Mouse (Mus musculus) testis, postnatal 10 days (tissue): ENCODE measurements around the gene Cul4a.

Experiments
- DNase-seq: peaks from one replicate; pipeline ENCODE4 v3.0.0; 2021; ENCODE audit warnings: low spot score

The Cul4a gene

GRCm38 (mm10) chr8:13139641-13140182 is 34.3 kb downstream of the Cul4a start:
- DNase-seq = no peak

DNA sequence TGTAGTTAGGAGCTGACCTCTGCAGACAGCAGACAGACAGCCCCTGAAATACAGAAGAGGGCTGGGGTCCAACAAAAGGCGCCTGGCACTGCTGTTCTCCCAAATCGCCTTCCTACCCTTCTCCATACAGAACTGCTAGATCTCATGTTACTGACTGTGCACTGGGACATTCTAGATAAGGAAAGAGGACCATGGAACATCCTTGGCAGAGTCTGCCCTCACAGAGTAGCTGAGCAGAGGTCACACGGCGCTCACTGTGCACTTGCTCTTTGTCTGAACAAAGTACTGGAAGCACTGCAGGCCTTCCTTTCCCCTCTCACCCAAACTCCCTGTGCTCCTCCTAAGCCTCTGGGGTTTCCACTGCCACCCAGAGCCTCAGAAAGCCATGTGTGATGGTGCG is 36.3 kb downstream of the Cul4a start:
- no peak for DNase-seq

- DNase-seq = no peak
These were observed 43.1 kb downstream of the Cul4a start for GRCm38 (mm10) chr8:13148476-13148875.

DNA sequence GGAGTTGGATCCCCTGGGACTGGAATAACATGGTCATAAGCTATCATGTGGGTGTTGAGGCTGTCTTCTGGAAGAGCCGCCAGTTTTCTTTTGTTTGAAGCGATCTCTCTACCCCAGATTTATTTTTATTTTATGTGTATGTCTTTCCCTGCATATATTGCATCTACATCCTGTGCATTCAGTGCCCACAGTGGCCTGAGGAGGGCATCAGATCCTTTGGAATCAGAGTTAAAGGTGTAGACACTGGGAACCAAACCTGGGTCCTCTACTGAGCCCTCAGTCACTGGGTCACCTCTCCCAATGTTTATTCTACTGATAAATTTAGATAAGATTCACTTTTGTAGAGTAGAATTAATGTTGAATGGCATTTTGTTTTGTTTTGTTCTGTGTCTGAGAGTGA is 43.9 kb downstream of the Cul4a start:
- DNase-seq = no peak

- no peak for DNase-seq
These were observed 44.4 kb downstream of the Cul4a start for GRCm38 (mm10) chr8:13149866-13150265.

DNA sequence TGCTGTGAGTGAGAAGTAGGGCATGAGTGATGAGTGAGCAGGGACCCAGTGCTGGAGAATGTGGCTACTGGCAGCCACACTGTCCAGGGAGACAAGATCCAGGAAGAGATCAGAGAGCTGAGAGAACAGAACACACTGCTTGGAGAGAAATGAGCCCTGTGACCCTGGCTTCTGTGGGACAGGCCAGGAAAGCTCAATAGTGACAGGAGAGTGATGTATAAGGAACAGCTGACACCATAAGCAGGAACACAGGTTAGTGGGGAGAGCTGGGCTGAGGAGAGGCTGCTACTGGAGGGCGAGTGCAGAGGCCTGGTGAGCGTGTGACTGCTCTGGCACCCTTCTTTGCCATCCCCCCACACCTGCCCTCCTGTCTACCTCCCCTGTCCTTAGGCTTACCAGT is 45.5 kb downstream of the Cul4a start:
- no peak for DNase-seq

DNA sequence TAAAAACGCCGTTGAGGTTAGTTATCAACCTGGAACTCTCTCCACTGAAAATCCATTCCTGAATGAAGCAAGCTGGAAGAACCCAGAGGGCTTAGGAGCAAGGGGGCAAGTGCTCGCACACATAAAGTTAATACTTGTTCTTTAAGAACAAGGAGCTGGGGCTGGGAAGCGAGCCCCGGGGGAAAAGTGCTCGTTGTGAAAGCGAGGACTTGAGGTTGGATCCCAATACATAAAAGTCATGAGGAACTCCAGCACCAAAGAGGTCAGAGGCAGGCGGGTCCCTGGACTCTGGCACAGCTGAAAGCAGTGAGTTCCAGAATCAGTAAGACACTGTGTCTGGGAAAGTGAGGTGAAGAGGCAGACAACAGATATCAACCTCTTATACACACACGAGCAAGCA is 48.7 kb downstream of the Cul4a start:
- DNase-seq = no peak

- DNase-seq = no peak
These were observed 49.9 kb downstream of the Cul4a start for GRCm38 (mm10) chr8:13155358-13155757.

GRCm38 (mm10) chr8:13156327-13157097 is 51.1 kb downstream of the Cul4a start:
- DNase-seq = no peak

DNA sequence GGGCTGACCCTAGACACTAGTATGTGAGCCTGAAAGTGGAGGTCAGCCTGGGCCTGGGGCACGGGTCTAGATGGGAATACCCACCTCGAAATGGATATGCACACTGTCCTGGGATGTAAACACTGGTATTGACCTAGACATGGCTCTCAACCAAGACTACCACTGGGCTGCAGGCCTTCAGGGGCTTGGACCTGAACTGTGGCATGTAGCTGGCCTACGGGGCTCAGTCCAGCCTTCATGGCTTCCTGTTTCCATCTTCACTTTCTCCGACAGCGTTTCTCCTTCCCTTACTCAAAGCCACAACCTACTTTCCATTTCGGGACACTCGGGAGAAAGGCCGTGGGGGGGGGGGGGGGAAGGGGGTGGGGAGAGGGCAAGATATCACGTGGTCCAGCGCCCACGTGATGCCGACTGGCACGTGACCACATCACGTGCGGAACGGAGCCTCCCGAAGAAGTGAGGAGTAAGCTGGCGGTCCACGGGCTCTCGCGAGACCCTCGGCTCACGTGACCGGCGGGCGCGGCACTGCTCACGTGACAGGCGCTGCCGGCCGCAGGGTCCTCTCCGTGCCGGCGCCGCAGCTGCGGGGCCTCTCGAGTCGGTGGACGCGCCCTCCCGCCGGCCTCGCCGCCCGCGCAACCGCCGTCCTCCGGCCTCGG is 53.4 kb downstream of the Cul4a start, which contains the start of gene Lamp1:
Lamp1 (plus strand) TSS at position 444 of the 659 bp plus-strand sequence.
- peak; percentile 100 for DNase-seq

GRCm38 (mm10) chr8:13159377-13159881 is 54.0 kb downstream of the Cul4a start:
- DNase-seq = no peak

GRCm38 (mm10) chr8:13160691-13161090 is 55.3 kb downstream of the Cul4a start:
- no peak for DNase-seq

DNA sequence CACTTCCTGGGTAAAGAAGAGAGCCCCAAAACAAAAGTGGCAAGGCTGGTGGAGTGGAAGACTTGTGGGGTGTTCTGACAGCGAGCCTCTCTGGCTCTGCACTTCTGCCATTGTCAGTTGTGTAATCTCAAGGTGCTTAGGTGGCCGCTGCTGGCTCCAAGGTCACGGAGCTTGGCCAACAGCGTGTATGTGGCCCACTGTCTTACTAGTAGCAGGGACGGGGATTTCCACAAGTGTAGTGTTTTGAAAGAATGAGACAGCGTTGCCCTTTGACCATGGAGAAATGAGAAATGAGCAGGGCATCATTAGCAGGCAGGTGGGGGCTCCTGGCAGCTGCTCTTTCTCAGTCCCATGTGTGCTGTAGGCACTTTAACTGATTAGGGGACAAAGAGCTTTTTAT is 56.7 kb downstream of the Cul4a start:
- no peak for DNase-seq

DNA sequence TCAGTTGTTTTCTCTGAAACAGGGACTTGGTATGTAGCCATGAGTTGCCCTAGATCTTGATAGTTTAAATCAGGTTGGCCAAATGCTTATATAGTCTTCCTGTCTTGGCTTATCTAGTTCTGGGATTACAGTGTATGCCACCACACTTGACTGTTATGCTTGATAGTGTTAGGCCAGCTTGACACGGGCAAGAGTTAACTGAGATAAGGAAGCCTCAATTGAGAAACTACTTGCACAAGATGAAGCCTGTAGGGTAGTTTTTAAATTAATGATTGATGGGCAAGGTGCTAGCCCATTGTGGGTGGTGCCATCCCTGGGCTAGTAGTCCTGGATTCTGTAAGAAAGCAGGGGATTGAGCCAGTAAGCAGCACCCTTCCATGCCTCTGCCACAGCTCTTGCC is 58.1 kb downstream of the Cul4a start:
- DNase-seq = no peak

GRCm38 (mm10) chr8:13164361-13164760 is 58.9 kb downstream of the Cul4a start:
- DNase-seq = no peak

DNA sequence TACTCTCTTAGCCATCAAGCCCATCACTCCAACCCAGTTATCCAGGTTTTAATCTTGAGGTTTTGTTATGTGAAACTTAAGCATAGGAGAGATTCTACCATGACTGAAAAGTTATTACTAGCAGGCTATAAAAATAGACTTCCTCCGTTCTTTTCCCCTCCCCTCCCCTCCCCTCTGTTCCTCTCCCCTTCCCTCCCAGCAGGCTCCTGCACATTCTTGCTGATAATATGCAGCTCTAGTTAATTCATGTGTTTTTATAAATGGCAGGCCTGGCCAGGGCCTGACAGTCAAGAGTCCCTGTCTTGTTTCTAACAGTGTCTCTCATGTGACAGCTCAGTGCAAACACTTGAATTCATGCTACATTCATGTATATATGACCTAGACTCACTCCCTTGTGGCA is 65.1 kb downstream of the Cul4a start:
- no peak for DNase-seq

DNA sequence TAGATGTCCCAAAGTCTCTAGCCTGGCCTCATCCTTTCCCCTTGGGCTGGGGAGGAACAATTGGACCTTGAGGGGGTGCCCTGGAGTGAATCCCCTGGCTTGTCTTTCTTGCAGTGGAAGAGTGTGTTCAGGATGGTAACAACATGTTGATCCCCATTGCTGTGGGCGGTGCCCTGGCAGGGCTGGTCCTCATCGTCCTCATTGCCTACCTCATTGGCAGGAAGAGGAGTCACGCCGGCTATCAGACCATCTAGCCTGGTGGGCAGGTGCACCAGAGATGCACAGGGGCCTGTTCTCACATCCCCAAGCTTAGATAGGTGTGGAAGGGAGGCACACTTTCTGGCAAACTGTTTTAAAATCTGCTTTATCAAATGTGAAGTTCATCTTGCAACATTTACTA is 68.9 kb downstream of the Cul4a start:
- no peak for DNase-seq

GRCm38 (mm10) chr8:13174811-13175210 is 69.4 kb downstream of the Cul4a start:
- DNase-seq = no peak

DNA sequence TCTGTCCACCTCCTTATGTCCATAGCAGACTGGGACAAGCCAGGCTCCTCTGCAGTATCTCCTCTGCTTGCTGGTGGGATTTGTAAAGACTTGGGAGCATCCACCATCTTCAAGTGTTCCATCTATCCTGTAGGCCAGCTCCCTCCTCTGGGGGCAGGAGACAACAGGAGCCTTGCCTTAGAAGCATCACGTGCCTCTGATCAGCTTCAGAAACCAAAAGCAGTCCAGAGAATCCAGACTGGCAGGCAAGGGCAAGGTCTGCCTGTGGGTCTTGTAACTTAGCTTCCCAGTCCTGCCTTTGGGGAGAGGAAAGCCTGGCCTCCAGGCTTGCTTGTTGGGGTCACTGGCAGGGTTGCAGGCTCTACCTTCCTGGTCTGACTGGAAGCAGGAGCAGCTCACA is 70.2 kb downstream of the Cul4a start:
- DNase-seq = no peak

- no peak for DNase-seq
These were observed 71.9 kb downstream of the Cul4a start for GRCm38 (mm10) chr8:13177173-13177852.

GRCm38 (mm10) chr8:13178137-13178536 is 72.7 kb downstream of the Cul4a start:
- no peak for DNase-seq

GRCm38 (mm10) chr8:13179482-13179881 is 74.1 kb downstream of the Cul4a start:
- DNase-seq = no peak

DNA sequence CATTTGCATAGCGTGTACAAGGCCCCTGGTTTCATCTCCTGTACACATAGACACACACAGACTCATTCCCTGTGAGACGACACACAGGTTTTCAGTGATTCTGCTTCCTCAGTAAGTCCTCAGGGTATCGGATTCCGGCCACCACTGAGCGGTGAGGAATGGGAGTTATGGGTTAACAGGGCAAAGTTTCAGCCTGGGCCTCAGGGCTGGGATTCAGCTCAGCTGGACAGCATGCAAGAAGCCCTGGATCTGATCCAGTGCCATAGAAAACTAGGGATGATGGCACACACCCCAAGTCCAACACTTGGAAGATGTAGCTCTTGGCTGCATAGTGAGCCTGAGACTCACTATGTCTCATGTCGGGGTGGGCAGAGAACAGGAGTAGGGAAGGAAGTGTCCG is 74.5 kb downstream of the Cul4a start:
- DNase-seq = no peak
